Mouse (Mus musculus) liver, adult 2 months (tissue): Measurements from ENCODE around the gene Snx27.

Source experiments
- CTCF ChIP-seq: fragments of 200-500 bp; IDR thresholded peaks from 2 replicates; pipeline ENCODE4 v1.5.1; 2011; ENCODE audit warnings: low read depth, low read length, control low read depth
- POLR2A ChIP-seq: fragments of 200-500 bp; IDR thresholded peaks from 2 replicates; pipeline ENCODE4 v1.6.1; 2011; ENCODE audit warnings: low read length, control low read depth; ENCODE audit not compliant: insufficient read depth; ENCODE audit errors: extremely low read depth

- no peak for TF ChIP-seq CTCF
- no peak for TF ChIP-seq POLR2A
These were observed 428 bp upstream of the Snx27 start for GRCm38 (mm10) chr3:94582944-94583343.
